Mouse (Mus musculus) E14TG2a.4 (cell line): ENCODE results near the gene Nt5c.

ENCODE experiments used
- H3K27me3 ChIP-seq: 2 replicates; pipeline ENCODE4 v1.6.1; 2014; ENCODE audit warnings: low read length, control low read depth; ENCODE audit not compliant: insufficient read depth
- H3K36me3 ChIP-seq: 2 replicates; pipeline ENCODE4 v1.6.1; 2014; ENCODE audit warnings: low read length, control low read depth; ENCODE audit not compliant: insufficient read depth
- H3K4me1 ChIP-seq: replicated peaks from 2 replicates; pipeline ENCODE4 v1.6.1; 2014; ENCODE audit warnings: low read depth, low read length, control low read depth
- H3K4me3 ChIP-seq: replicated peaks from 2 replicates; pipeline ENCODE4 v1.5.1; 2014; ENCODE audit warnings: mild to moderate bottlenecking, low read length
- H3K9me3 ChIP-seq: 2 replicates; pipeline ENCODE4 v1.6.1; 2014; ENCODE audit warnings: low read length, control low read depth
- CTCF ChIP-seq: conservative IDR thresholded peaks from 2 replicates; pipeline ENCODE4 v1.5.1; 2014; ENCODE audit warnings: low read length
- NANOG ChIP-seq: IDR thresholded peaks from 2 replicates; pipeline ENCODE4 v1.6.1; 2014; ENCODE audit warnings: borderline replicate concordance, low read length, mixed read lengths
- POU5F1 ChIP-seq: IDR thresholded peaks from 2 replicates; pipeline ENCODE4 v1.6.1; 2014; ENCODE audit warnings: low read length, borderline replicate concordance

The Nt5c gene

GRCm38 (mm10) chr11:115448998-115449397 is 42.7 kb downstream of the Nt5c start:
- Histone ChIP-seq H3K4me3 (no peak overlapping the region), H3K4me1 (peaks cover 45% of the 10 kb centered on the region), H3K36me3 (no peaks in the 10 kb centered on the region), H3K27me3 (peaks cover 65% of the 10 kb centered on the region), H3K9me3 (peaks cover 3% of the 10 kb centered on the region; the same call in 1 of the 2 replicates)
- TF ChIP-seq CTCF (no peak), NANOG (no peak)

- H3K4me1 ChIP-seq, result peaks cover 45% of the 10 kb centered on the region
- TF ChIP-seq CTCF (no peak), NANOG (no peak), POU5F1 (no peak)
- peak overlapping the region; percentile 67 for H3K4me3 ChIP-seq
- peaks cover 3% of the 10 kb centered on the region; the same call in 1 of the 2 replicates for H3K9me3 ChIP-seq
- H3K27me3 ChIP-seq, result peaks cover 61% of the 10 kb centered on the region
- no peaks in the 10 kb centered on the region for H3K36me3 ChIP-seq
Observed at GRCm38 (mm10) chr11:115448075-115448474, 43.6 kb downstream of the Nt5c start.

- Histone ChIP-seq H3K4me3 (peak overlapping the region; percentile 67), H3K4me1 (peaks cover 45% of the 10 kb centered on the region), H3K9me3 (peaks cover 3% of the 10 kb centered on the region; the same call in 1 of the 2 replicates), H3K27me3 (peaks cover 62% of the 10 kb centered on the region), H3K36me3 (no peaks in the 10 kb centered on the region)
- TF ChIP-seq POU5F1, result no peak
- TF ChIP-seq NANOG, result no peak
- no peak for TF ChIP-seq CTCF
Observed at GRCm38 (mm10) chr11:115447321-115447885, 44.3 kb downstream of the Nt5c start.

- no peaks in the 10 kb centered on the region for H3K36me3 ChIP-seq
- peaks cover 43% of the 10 kb centered on the region for H3K4me1 ChIP-seq
- peaks cover 3% of the 10 kb centered on the region; the same call in 1 of the 2 replicates for H3K9me3 ChIP-seq
- no peak for TF ChIP-seq NANOG
- TF ChIP-seq POU5F1, result no peak
- no peak for TF ChIP-seq CTCF
- no peak overlapping the region; the same call in 1 of the 2 replicates for H3K4me3 ChIP-seq
- H3K27me3 ChIP-seq, result peaks cover 67% of the 10 kb centered on the region
Observed at GRCm38 (mm10) chr11:115446906-115447305, 44.8 kb downstream of the Nt5c start.

- peaks cover 51% of the 10 kb centered on the region for H3K27me3 ChIP-seq
- H3K4me1 ChIP-seq, result peaks cover 23% of the 10 kb centered on the region
- no peak for TF ChIP-seq CTCF
- TF ChIP-seq NANOG, result no peak
- TF ChIP-seq POU5F1, result no peak
Observed at GRCm38 (mm10) chr11:115441417-115441816, 50.2 kb downstream of the Nt5c start.

More at GRCm38 (mm10) chr11:115441417-115441816, 50.2 kb downstream of the Nt5c start:
- peaks cover 15% of the 10 kb centered on the region for H3K9me3 ChIP-seq
- peak overlapping the region; percentile 58 for H3K4me3 ChIP-seq
- no peaks in the 10 kb centered on the region for H3K36me3 ChIP-seq
